Mouse (Mus musculus) left cerebral cortex, adult 2 months (tissue): ENCODE measurements around the gene Olfr457. TPM values are rescaled to one million over a fixed set of nuclear protein-coding genes. Genes with fewer than 3 reads are reported as not detected.

Source experiments
- DNase-seq, 2 experiments: peaks; one replicate each; pipeline ENCODE4 v3.0.0; 2021 to 2022; ENCODE audit warnings: low spot score in 2 of 2, mixed read lengths in 1 of 2; ENCODE audit errors: extremely low spot score in 1 of 2
- H3K27ac ChIP-seq: fragments of 200-600 bp; 2 replicates; pipeline ENCODE4 v1.8.1; 2022
- H3K4me3 ChIP-seq: fragments of 200-600 bp; 2 replicates; pipeline ENCODE4 v1.8.1; 2022
- CTCF ChIP-seq: fragments of 200-600 bp; IDR thresholded peaks from 2 replicates; pipeline ENCODE4 v1.8.1; 2022; ENCODE audit warnings: antibody characterized with exemption, mild to moderate bottlenecking, moderate library complexity
- intact Hi-C: fragments of 180-260 bp; cut with DNase I; formaldehyde crosslinking; loops from one replicate; pipeline ENCODE4 v1.15.1; 2025
- total RNA-seq, 2 experiments: library from RNA; stranded (reverse); gene quantifications; 2 replicates each; pipeline ENCODE4 v1.2.3; 2021

Gene Olfr457
- total RNA-seq, 2 experiments from 2014 or later, result not detected

- TF ChIP-seq CTCF, result no peak
- H3K27ac ChIP-seq, result no peak within 1 kb of the TSS
- intact Hi-C loops, result no loop called here
- no peak for DNase-seq
- H3K4me3 ChIP-seq, result no peak within 1 kb of the TSS
Measured at GRCm38 (mm10) chr6:42434446-42434845, 41.7 kb downstream of the Olfr457 start, which contains the start of gene Tas2r126. Gene Tas2r126 (plus strand): TSS chr6:42434535.

- DNase-seq, result no peak
- intact Hi-C loops, result no loop called here
- no peak overlapping the region for H3K4me3 ChIP-seq
- peak; percentile 5 for TF ChIP-seq CTCF
- no peak overlapping the region for H3K27ac ChIP-seq
Measured at GRCm38 (mm10) chr6:42433554-42433953, 42.6 kb downstream of the Olfr457 start.

- Histone ChIP-seq H3K4me3 (no peak overlapping the region), H3K27ac (no peak overlapping the region)
- DNase-seq, result no peak
- intact Hi-C loops, result no loop called here
- TF ChIP-seq CTCF, result no peak
Measured at GRCm38 (mm10) chr6:42426337-42426736, 49.8 kb downstream of the Olfr457 start.

DNA sequence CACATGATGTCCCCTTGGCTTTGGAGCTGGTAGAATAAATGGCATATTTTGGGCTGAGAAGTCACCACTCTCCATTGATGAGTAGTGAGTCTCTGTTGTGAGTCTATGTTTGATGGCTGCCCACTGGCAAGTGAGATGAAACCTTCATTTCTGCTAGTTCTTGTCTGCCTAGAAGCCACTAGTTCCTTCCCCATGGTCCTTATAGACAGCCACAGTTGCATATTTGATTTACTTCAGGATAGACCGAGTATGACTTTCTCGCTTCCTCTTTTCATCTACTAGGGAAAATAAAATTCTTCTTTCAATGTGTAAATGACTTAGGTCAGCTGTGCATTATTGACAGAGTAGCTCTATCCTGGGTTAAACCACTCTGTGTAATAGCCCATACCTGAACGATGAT, 51.7 kb downstream of the Olfr457 start:
- no peak for DNase-seq
- intact Hi-C loops, result no loop called here
- TF ChIP-seq CTCF, result no peak
- Histone ChIP-seq H3K27ac (no peak overlapping the region), H3K4me3 (no peak overlapping the region)

DNA sequence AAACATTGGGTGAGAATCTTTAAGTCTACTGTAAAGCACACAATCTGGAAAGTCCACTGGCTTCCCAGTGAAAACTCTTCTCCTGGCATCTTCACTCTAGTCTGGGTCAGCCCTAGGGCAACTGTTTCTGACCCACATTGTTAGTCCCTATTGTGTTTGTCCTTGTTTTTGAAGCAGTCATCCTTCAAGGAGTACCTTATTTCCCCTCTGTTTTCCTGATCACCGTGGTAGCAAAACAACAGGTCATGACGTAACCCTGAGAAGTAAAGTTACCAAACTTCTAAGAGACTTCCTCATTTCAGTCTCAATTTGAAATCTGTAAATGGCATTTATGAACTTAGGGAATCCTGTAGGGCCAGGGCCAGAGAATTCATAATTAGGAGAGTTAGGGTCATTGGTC, 54.7 kb downstream of the Olfr457 start:
- intact Hi-C loops, result no loop called here
- DNase-seq, result no peak

DNA sequence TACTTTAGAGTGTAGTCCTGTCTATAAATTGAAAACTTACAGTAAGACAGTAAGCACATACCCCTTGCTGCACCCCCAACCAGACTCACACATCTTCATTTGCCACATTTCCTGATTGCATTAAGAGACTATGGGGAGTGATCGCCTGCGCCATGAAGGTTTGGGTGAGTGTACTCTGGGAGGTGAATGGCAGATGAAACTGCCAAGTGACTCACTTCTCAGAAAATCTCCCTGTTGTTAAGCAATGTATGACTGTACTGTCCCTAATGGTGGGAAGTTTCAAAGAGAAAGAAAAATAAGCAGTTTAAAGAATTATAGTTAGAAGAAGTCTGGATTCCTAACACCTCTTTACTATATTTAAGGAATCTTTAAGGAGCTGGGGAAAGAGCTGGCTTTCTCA, 56.7 kb downstream of the Olfr457 start:
- Histone ChIP-seq H3K27ac (no peak overlapping the region), H3K4me3 (no peak overlapping the region)
- intact Hi-C loops, result no loop called here
- DNase-seq, result no peak
- no peak for TF ChIP-seq CTCF

More for the DNA sequence above, 54.7 kb downstream of the Olfr457 start:
- H3K27ac ChIP-seq, result no peak overlapping the region
- no peak for TF ChIP-seq CTCF
- H3K4me3 ChIP-seq, result no peak overlapping the region

Other genes with a start within 250 kb of the Olfr457 start
- 10 to 100 TPM in 1 of 2 experiments, 1 to 10 TPM in 1; 9.0 to 10.0 TPM for gene Gstk1, start 230.4 kb downstream of the Olfr457 start, total RNA-seq
- gene Tmem139, start 214.4 kb downstream of the Olfr457 start, total RNA-seq, result not detected
- 10 to 100 TPM; 19.7 to 28.1 TPM for gene Casp2, start 211.3 kb downstream of the Olfr457 start, total RNA-seq
- gene Clcn1, start 189.7 kb downstream of the Olfr457 start, total RNA-seq, result 1 to 10 TPM; 5.3 to 6.4 TPM
- 100 to 1,000 TPM; 111 TPM for gene Fam131b, start 151.7 kb downstream of the Olfr457 start, total RNA-seq
- gene Zyx, start 126.7 kb downstream of the Olfr457 start, total RNA-seq, result 10 to 100 TPM; 47.6 to 47.8 TPM
- gene Epha1, start 103.1 kb downstream of the Olfr457 start, total RNA-seq, result under 1 TPM; 0.12 to 0.29 TPM
- gene Tas2r143, start 76.1 kb downstream of the Olfr457 start, total RNA-seq, result not detected
- not detected for gene Tas2r135, start 70.9 kb downstream of the Olfr457 start, total RNA-seq
- gene Tas2r126, start 41.8 kb downstream of the Olfr457 start, total RNA-seq, result not detected
- gene Olfr458, start 11.1 kb downstream of the Olfr457 start, total RNA-seq, result not detected
- not detected for gene Olfr456, start 10.9 kb upstream of the Olfr457 start, total RNA-seq
- gene Olfr455, start 71.3 kb upstream of the Olfr457 start, total RNA-seq, result not detected
- gene Tcaf3, start 121.4 kb upstream of the Olfr457 start, total RNA-seq, result not detected
- gene Tcaf2, start 168.9 kb upstream of the Olfr457 start, total RNA-seq, result under 1 TPM; 0.68 to 0.84 TPM
- gene Tcaf1, start 233.8 kb upstream of the Olfr457 start, total RNA-seq, result 100 to 1,000 TPM; 231 to 242 TPM